Mouse (Mus musculus) limb, embryonic 11.5 days (tissue): Measurements from ENCODE around the gene 1700008O03Rik. TPM values are rescaled to one million over a fixed set of nuclear protein-coding genes. Genes with fewer than 3 reads are reported as not detected.

Source experiments
- ATAC-seq: fragments of 200-750 bp; cut with Nextera tagmentation; 2 replicates; pipeline ENCODE4 v1.8.0; 2017; ENCODE audit warnings: low read depth; ENCODE audit not compliant: insufficient number of reproducible peaks, low FRiP score, low TSS enrichment
- DNase-seq: peaks from one replicate; pipeline ENCODE4 v3.0.0-alpha.2; 2015; ENCODE audit warnings: low spot score
- H3K27ac ChIP-seq: fragments of 300-500 bp; sonication (generic); replicated peaks from 2 replicates; pipeline ENCODE4 v1.5.1; 2014; ENCODE audit warnings: low read depth, mild to moderate bottlenecking, low read length
- H3K27me3 ChIP-seq: fragments of 300-500 bp; sonication (generic); 2 replicates; pipeline ENCODE4 v1.6.1; 2014; ENCODE audit warnings: mild to moderate bottlenecking, low read length, mixed read lengths; ENCODE audit not compliant: control insufficient read depth, insufficient read depth
- H3K36me3 ChIP-seq: fragments of 300-500 bp; sonication (generic); 2 replicates; pipeline ENCODE4 v1.6.1; 2014; ENCODE audit warnings: mild to moderate bottlenecking, low read length, moderate library complexity, mixed read lengths; ENCODE audit not compliant: control insufficient read depth, insufficient read depth
- H3K4me1 ChIP-seq: fragments of 300-500 bp; sonication (generic); 2 replicates; pipeline ENCODE4 v1.6.1; 2014; ENCODE audit warnings: low read length, mixed read lengths; ENCODE audit not compliant: control insufficient read depth, insufficient read depth
- H3K4me2 ChIP-seq: fragments of 300-500 bp; sonication (generic); 2 replicates; pipeline ENCODE4 v1.6.1; 2014; ENCODE audit warnings: low read depth, mild to moderate bottlenecking, moderate library complexity; ENCODE audit not compliant: severe bottlenecking
- H3K4me3 ChIP-seq: fragments of 300-500 bp; sonication (generic); 2 replicates; pipeline ENCODE4 v1.5.1; 2014; ENCODE audit warnings: low read depth, low read length
- H3K9ac ChIP-seq: fragments of 300-500 bp; sonication (generic); 2 replicates; pipeline ENCODE4 v1.6.1; 2014; ENCODE audit warnings: mild to moderate bottlenecking, low read length
- H3K9me3 ChIP-seq: fragments of 300-500 bp; sonication (generic); 2 replicates; pipeline ENCODE4 v1.6.1; 2016; ENCODE audit warnings: low read length; ENCODE audit not compliant: control insufficient read depth
- WGBS: fragments of 180-500 bp; shearing (Covaris S2); extraction: QIAGEN DNeasy Blood & Tissue Kit; methylation state at CpG from one replicate; pipeline ENCODE4 v1.1.7; 2014; 5-methylcytosine and 5-hydroxymethylcytosine counted together
- polyA plus RNA-seq: library from polyadenylated mRNA; unstranded; fragments of >200 nt; fragmentation: Nextera tagmentation; extraction: Ambion mirVana; gene quantifications from 2 replicates; pipeline ENCODE4 v1.2.1, GENCODE M21; 2014

Gene 1700008O03Rik
- polyA plus RNA-seq, 1 experiment from 2014 or later: 0.53 TPM

DNA sequence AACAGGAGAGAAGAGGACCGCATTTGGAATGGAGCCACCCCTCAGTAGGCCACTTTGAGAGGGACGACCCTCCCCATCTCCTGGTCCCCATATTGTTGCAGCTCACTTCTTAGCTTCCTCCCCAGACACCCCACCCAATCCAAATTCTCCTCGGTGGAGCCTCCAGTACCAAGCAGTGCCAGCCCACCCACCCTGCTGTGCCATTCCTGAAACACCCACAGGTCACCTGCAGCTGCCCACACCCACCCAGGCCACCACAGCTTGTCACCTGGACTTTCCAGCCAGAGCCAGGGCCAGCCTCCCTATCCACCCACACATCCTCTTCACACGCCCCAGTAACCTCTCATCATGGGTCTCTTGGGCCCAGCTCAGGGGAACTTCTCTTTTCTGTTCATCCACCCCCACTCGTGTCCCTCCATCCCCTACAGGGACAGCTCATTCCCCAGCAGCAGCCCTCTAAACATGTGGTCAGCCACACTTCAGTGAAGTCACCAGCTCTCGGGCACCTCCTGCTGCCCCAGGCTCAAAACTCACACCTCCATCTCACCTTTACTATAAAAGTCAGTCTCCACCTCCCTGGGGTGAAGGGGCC is 73.8 kb downstream of the 1700008O03Rik start:
- Histone ChIP-seq H3K27me3 (peaks cover 16% of the 10 kb centered on the region), H3K9me3 (no peaks in the 10 kb centered on the region), H3K4me3 (no peak overlapping the region), H3K4me1 (peaks cover 13% of the 10 kb centered on the region), H3K9ac (no peak overlapping the region), H3K4me2 (no peak overlapping the region; the same call in 1 of the 2 replicates), H3K27ac (no peak overlapping the region), H3K36me3 (no peaks in the 10 kb centered on the region)
- DNase-seq (no peak), ATAC-seq (no peak; the same call in 1 of the 2 replicates)
- WGBS: 11% methylated on average over 6 of the region's 6 CpGs

DNA sequence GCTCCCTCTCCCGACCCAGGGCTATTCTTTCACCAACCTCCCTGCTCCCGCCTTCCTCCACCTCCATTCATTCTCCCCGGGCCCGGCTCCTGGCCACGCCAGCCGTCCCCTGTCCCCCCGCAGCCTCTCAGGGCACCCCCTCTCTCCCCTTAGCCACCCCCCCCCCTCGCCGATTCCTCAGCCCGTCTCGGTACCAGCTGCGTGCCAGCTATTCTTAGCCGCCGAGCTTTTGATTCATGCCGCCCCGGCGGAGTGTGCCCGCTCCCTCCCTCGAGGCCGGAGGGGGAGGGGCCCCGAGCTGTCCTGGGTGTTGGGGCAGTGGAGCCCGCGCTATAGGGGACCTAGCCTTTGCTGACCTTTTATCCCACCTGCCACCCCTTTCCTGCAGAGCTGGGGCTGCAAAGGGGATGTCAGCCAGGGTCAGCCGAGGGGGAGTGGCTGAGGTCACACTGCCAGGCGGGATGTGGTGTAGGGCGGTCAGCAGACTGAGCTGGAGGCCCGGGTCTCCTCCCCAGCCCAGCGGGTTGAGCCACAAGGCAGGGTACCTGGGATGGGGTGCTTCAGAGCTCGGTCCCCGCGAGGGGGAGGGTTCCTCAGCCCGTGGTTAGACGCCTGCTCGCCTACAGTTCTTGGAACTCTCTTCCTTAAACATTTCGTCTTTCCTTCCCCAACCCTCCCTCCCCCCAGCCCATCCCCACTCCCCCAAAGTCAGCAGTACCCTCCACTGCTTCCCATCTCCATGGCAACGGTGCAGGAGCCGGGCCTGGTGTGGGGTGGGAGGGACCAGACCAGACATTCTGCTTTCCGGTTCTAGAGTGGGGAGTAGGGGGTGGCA is 74.5 kb downstream of the 1700008O03Rik start:
- Histone ChIP-seq H3K4me3 (peak overlapping the region; percentile 41), H3K4me1 (peaks cover 13% of the 10 kb centered on the region), H3K27ac (no peak overlapping the region), H3K4me2 (peak overlapping the region; percentile 94), H3K36me3 (no peaks in the 10 kb centered on the region), H3K9me3 (no peaks in the 10 kb centered on the region), H3K9ac (peak overlapping the region; percentile 45), H3K27me3 (peaks cover 16% of the 10 kb centered on the region)
- 1% methylated on average over 37 of the region's 38 CpGs for WGBS
- DNase-seq (peak; percentile 49), ATAC-seq (peak; percentile 29; the same call in 1 of the 2 replicates)

DNA sequence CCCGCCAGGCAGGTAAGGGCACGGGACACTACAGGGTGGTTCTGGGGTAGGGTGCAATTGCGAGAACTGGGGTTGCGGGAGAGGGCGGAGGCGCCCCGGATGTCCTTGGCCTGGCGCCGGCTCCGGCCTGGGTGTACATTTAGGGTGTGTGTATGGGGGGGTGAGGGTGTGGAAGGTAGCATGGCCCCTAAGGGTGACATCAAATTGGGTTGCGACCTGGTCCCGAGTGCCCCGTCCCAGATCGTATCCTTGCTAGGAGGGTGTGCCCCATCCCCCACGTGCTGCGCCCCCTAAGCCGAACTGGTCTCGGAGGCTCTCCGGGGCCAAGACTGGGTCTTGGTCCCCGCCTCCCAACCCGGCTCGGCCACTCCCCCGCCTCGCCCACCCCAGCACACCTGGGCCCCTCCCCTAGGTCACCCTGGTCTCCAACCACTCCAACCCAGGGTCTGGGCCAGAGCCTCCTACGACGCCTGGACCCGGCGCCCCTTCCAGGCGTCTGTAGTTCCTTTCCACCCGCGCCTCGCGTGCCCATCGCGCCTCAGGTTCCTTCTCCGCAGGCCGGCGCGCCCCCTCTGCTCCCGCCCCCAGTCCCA is 75.2 kb downstream of the 1700008O03Rik start:
- ATAC-seq: no peak
- H3K9ac ChIP-seq: peak overlapping the region; percentile 45
- H3K4me1 ChIP-seq: peaks cover 13% of the 10 kb centered on the region
- H3K4me2 ChIP-seq: peak overlapping the region; percentile 94
- H3K27ac ChIP-seq: no peak overlapping the region
- H3K4me3 ChIP-seq: peak overlapping the region; percentile 41
- no peaks in the 10 kb centered on the region for H3K36me3 ChIP-seq
- H3K9me3 ChIP-seq: no peaks in the 10 kb centered on the region
- WGBS: under 1% methylated on average over 32 of the region's 40 CpGs
- peaks cover 16% of the 10 kb centered on the region for H3K27me3 ChIP-seq
- peak; percentile 49 for DNase-seq

Other genes starting within 250 kb of the 1700008O03Rik start
- not detected in 2 replicates for gene Klk1b16, start 249.1 kb downstream of the 1700008O03Rik start, polyA plus RNA-seq
- not detected in 2 replicates for gene Klk1b24, start 197.6 kb downstream of the 1700008O03Rik start, polyA plus RNA-seq
- gene Klk1b3, start 187.6 kb downstream of the 1700008O03Rik start, polyA plus RNA-seq: not detected in 2 replicates
- not detected in 2 replicates for gene Klk1b4, start 178.4 kb downstream of the 1700008O03Rik start, polyA plus RNA-seq
- not detected in 2 replicates for gene Klk1b5, start 169.9 kb downstream of the 1700008O03Rik start, polyA plus RNA-seq
- not detected in 2 replicates for gene Klk1, start 160.5 kb downstream of the 1700008O03Rik start, polyA plus RNA-seq
- gene Gm36864, start 149.6 kb downstream of the 1700008O03Rik start, polyA plus RNA-seq: not detected in 2 replicates
- 0.88 and 1.1 TPM in 2 replicates for gene 1700028J19Rik, start 139.1 kb downstream of the 1700008O03Rik start, polyA plus RNA-seq
- 135 and 146 TPM in 2 replicates for gene 2410002F23Rik, start 139.1 kb downstream of the 1700008O03Rik start, polyA plus RNA-seq
- gene Acp4, start 128.4 kb downstream of the 1700008O03Rik start, polyA plus RNA-seq: 0.26 and 0.31 TPM in 2 replicates
- not detected in 2 replicates for gene Gm15517, start 124.4 kb downstream of the 1700008O03Rik start, polyA plus RNA-seq
- gene Clec11a, start 78.9 kb downstream of the 1700008O03Rik start, polyA plus RNA-seq: 1.9 and 2.2 TPM in 2 replicates
- 0.78 and 0.85 TPM in 2 replicates for gene Shank1, start 75.6 kb downstream of the 1700008O03Rik start, polyA plus RNA-seq
- 2.1 TPM in 2 replicates for gene Syt3, start 1.7 kb downstream of the 1700008O03Rik start, polyA plus RNA-seq
- 0.51 and 0.60 TPM in 2 replicates for gene Lrrc4b, start 43.2 kb upstream of the 1700008O03Rik start, polyA plus RNA-seq
- 0.60 TPM in 1 of 2 replicates, not detected in the other for gene Aspdh, start 79.6 kb upstream of the 1700008O03Rik start, polyA plus RNA-seq
- 64.4 and 65.4 TPM in 2 replicates for gene Josd2, start 82.2 kb upstream of the 1700008O03Rik start, polyA plus RNA-seq
- gene Emc10, start 110.7 kb upstream of the 1700008O03Rik start, polyA plus RNA-seq: 83.0 and 85.8 TPM in 2 replicates
- 13.2 and 15.0 TPM in 2 replicates for gene Fam71e1, start 110.8 kb upstream of the 1700008O03Rik start, polyA plus RNA-seq
- gene Mybpc2, start 138.8 kb upstream of the 1700008O03Rik start, polyA plus RNA-seq: 0.09 and 0.20 TPM in 2 replicates
- gene Spib, start 146.3 kb upstream of the 1700008O03Rik start, polyA plus RNA-seq: 0.07 and 0.11 TPM in 2 replicates
- 82.5 and 84.3 TPM in 2 replicates for gene Pold1, start 163.0 kb upstream of the 1700008O03Rik start, polyA plus RNA-seq
- 70.2 and 72.1 TPM in 2 replicates for gene Nr1h2, start 168.1 kb upstream of the 1700008O03Rik start, polyA plus RNA-seq
- 0.44 and 0.61 TPM in 2 replicates for gene Napsa, start 186.6 kb upstream of the 1700008O03Rik start, polyA plus RNA-seq
- 0.31 and 0.36 TPM in 2 replicates for gene Kcnc3, start 204.8 kb upstream of the 1700008O03Rik start, polyA plus RNA-seq